ENCODE assay signal across 1 mouse cellular context in genomic region chr5:137682526-137682925, GRCm38 (mm10).
TF ChIP-seq lines count a peak whose summit lies in the region.

No protein-coding gene starts in this region.

TF ChIP-seq in myocyte, 11 proteins besides CTCF, POLR2A, EP300 and RAD21 (continued from another document):
- TF ChIP-seq E2F4 (IDR thresholded peaks at IDR 0.05; ENCODE audit: insufficient read depth), result no peak
- no peak for TF ChIP-seq SRF (IDR thresholded peaks at IDR 0.05; ENCODE audit: control insufficient read depth, insufficient read length, low read depth)
